Mouse (Mus musculus) cerebellum, adult 2 months (tissue): Measurements from ENCODE around the gene Gm17428.

ENCODE experiments used
- CTCF ChIP-seq: fragments of 200-500 bp; IDR thresholded peaks from 2 replicates; pipeline ENCODE4 v1.5.1; 2011; ENCODE audit warnings: low read depth, mild to moderate bottlenecking, control low read depth, low read length, moderate library complexity, borderline replicate concordance; ENCODE audit not compliant: insufficient read depth
- POLR2A ChIP-seq: fragments of 200-500 bp; IDR thresholded peaks from 2 replicates; pipeline ENCODE4 v1.6.1; 2011; ENCODE audit warnings: low read length, control low read depth, borderline replicate concordance; ENCODE audit not compliant: insufficient read depth

DNA sequence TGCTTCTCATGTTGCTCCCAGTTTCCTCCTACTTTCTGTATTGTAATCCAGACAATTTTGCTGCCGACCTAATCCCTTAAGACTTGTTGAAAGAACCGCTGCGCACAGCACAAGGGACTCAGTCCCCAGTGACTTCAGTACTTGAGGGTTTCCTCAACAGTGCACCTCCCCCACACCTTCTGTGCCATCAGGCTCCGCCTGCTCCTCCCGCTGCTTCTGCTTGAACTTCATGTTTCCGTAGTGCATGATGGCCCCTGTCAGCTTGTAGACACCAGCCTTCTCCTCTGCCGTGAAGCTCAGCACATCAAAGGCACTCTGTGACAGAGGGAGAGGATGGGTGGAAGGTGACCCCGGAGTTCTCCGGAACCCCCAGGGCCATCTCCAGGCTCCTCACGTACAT lies 16.0 kb upstream of the Gm17428 start:
- TF ChIP-seq POLR2A = no peak
- no peak for TF ChIP-seq CTCF
